Mouse (Mus musculus): ENCODE results near the gene En1.

DNA sequence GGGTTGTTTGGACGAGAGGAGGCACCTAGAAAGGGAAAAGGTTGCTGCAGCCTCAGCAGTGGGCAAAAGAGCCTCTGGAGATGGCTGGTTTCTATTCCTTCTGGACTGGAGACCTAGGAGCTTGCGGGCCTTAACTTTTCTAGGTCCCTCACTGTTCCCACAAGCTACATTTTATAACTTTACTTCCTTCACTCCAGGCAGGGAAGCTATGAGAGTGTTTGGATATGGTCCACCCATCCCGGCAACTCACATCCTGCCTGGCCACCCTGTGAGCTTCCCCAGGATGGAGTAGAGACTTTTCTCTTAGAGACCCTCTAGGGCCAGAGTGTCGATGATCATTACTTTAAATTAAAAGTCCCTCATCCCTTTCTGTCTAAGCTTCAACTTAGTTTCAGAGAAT, 13.3 kb downstream of the En1 start:
- TF ChIP-seq POLR2A (IDR thresholded peaks at IDR 0.05; ENCODE audit: low read depth, low read length): no peak
- TF ChIP-seq CTCF (IDR thresholded peaks at IDR 0.05; ENCODE audit: borderline replicate concordance, insufficient read depth, low read length): no peak

Data from embryonic fibroblast, embryonic 13.5 days (primary cell).